Mouse (Mus musculus) liver, embryonic 13.5 days (tissue): ENCODE measurements around the gene Tmem39a. TPM values are rescaled to one million over a fixed set of nuclear protein-coding genes. Genes with fewer than 3 reads are reported as not detected.

Experiments used
- ATAC-seq: fragments of 200-750 bp; cut with Nextera tagmentation; 2 replicates; pipeline ENCODE4 v1.8.0; 2017; ENCODE audit warnings: low read depth, mild to moderate bottlenecking, moderate number of reproducible peaks, moderate library complexity
- DNase-seq: peaks from one replicate; pipeline ENCODE4 v3.0.0; 2022
- H3K27ac ChIP-seq: fragments of 300-500 bp; sonication (generic); 2 replicates; pipeline ENCODE4 v1.5.1; 2015; ENCODE audit warnings: moderate library complexity, mild to moderate bottlenecking, inconsistent platforms
- H3K27me3 ChIP-seq: fragments of 300-500 bp; sonication (generic); 2 replicates; pipeline ENCODE4 v1.6.1; 2015; ENCODE audit warnings: mild to moderate bottlenecking, inconsistent platforms
- H3K36me3 ChIP-seq: fragments of 300-500 bp; sonication (generic); 2 replicates; pipeline ENCODE4 v1.6.1; 2015; ENCODE audit warnings: mild to moderate bottlenecking, inconsistent platforms
- H3K4me1 ChIP-seq: fragments of 300-500 bp; sonication (generic); replicated peaks from 2 replicates; pipeline ENCODE4 v1.6.1; 2015; ENCODE audit warnings: inconsistent platforms
- H3K4me2 ChIP-seq: fragments of 300-500 bp; sonication (generic); 2 replicates; pipeline ENCODE4 v1.6.1; 2015; ENCODE audit warnings: inconsistent platforms, mild to moderate bottlenecking, moderate library complexity
- H3K4me3 ChIP-seq: fragments of 300-500 bp; sonication (generic); replicated peaks from 2 replicates; pipeline ENCODE4 v1.5.1; 2015; ENCODE audit warnings: mild to moderate bottlenecking, inconsistent platforms
- H3K9ac ChIP-seq: fragments of 300-500 bp; sonication (generic); 2 replicates; pipeline ENCODE4 v1.6.1; 2015; ENCODE audit warnings: mild to moderate bottlenecking, inconsistent platforms
- H3K9me3 ChIP-seq: fragments of 300-500 bp; sonication (generic); replicated peaks from 2 replicates; pipeline ENCODE4 v1.6.1; 2016; ENCODE audit warnings: inconsistent platforms
- WGBS: fragments of 180-500 bp; shearing (Covaris S2); methylation state at CpG from one replicate; pipeline ENCODE4 v1.1.7; 2015; ENCODE audit not compliant: insufficient replicate concordance; 5-methylcytosine and 5-hydroxymethylcytosine counted together
- polyA plus RNA-seq: library from polyadenylated mRNA; unstranded; fragments of >200 nt; fragmentation: Nextera tagmentation; extraction: Ambion mirVana; gene quantifications from 2 replicates; pipeline ENCODE4 v1.2.1, GENCODE M21; 2015

Gene Tmem39a
- polyA plus RNA-seq, 1 experiment from 2014 or later = 33.8 TPM

- ATAC-seq (no peak), DNase-seq (no peak)
- no peak overlapping the region for H3K27ac ChIP-seq
- no peaks in the 10 kb centered on the region for H3K27me3 ChIP-seq
- H3K9ac ChIP-seq = no peak overlapping the region
- WGBS = 74% methylated on average over 3 of the region's 3 CpGs
- H3K4me1 ChIP-seq = no peaks in the 10 kb centered on the region
- no peak overlapping the region for H3K4me2 ChIP-seq
- no peak overlapping the region for H3K4me3 ChIP-seq
- no peaks in the 10 kb centered on the region for H3K9me3 ChIP-seq
- H3K36me3 ChIP-seq = peaks cover 57% of the 10 kb centered on the region
These were observed 33.0 kb downstream of the Tmem39a start for GRCm38 (mm10) chr16:38591506-38591905.

DNA sequence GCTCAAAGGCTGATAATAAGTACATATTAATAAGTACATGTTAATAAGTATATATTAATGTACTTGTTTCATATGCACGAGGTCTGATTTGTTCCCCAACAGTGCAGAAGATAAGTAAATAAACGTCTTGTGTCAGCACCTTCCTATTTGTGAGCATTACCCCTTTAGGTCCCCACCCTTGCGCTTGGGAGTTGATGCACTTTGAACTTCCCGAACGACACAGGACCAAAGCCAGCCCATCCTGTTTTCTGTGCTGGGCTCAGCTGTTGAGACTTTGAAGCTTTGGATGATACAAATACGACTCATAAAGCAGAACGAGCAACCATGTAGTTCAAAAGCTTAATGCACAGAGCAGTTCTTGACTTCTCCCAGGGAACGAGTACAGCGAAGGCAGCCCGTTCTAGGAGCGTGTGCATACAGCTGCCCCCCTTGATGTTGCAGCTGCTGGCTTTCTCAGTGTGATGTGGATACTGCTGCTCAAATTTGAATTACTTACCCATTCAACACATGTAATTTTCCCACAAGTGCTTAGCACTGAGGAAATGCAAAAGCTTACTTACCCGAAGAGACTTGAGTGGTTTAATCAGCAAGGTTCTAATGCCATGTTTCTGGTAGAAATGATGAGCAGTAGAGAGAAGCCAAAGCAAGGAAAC, 33.7 kb downstream of the Tmem39a start:
- WGBS = 80% methylated on average over 12 of the region's 12 CpGs
- no peaks in the 10 kb centered on the region for H3K4me1 ChIP-seq
- H3K9ac ChIP-seq = no peak overlapping the region
- H3K9me3 ChIP-seq = no peaks in the 10 kb centered on the region
- H3K4me3 ChIP-seq = no peak overlapping the region
- H3K36me3 ChIP-seq = peaks cover 51% of the 10 kb centered on the region
- no peak overlapping the region for H3K4me2 ChIP-seq
- no peaks in the 10 kb centered on the region for H3K27me3 ChIP-seq
- ATAC-seq = no peak
- DNase-seq = no peak
- H3K27ac ChIP-seq = no peak overlapping the region

DNA sequence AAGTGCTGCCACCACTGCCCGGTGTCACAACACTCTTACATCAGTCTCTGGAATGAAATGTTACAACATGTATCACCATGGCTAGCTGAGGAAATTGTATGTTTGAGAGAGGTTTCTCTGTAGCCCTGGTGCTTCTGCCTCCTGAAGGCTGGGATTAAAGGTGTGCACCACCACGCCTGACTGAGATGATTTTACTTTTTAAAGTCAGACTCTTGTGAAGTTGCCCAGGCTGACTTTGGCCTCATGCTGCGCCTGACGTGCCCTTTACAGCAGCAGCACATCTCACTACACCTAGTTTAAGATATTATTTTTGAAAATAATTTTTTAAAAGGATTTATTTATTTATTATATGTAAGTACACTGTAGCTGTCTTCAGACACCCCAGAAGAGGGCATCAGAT, 34.4 kb downstream of the Tmem39a start:
- WGBS = 83% methylated on average over 4 of the region's 4 CpGs
- DNase-seq (no peak), ATAC-seq (no peak)
- Histone ChIP-seq H3K27ac (no peak overlapping the region), H3K27me3 (no peaks in the 10 kb centered on the region), H3K4me1 (no peaks in the 10 kb centered on the region), H3K9ac (no peak overlapping the region), H3K4me2 (no peak overlapping the region), H3K4me3 (no peak overlapping the region), H3K36me3 (peaks cover 43% of the 10 kb centered on the region), H3K9me3 (no peaks in the 10 kb centered on the region)

- ATAC-seq = no peak
- H3K4me2 ChIP-seq = no peak overlapping the region
These were observed 35.9 kb downstream of the Tmem39a start for GRCm38 (mm10) chr16:38594435-38594834.

GRCm38 (mm10) chr16:38596099-38596498, 37.6 kb downstream of the Tmem39a start:
- H3K36me3 ChIP-seq = peaks cover 19% of the 10 kb centered on the region
- no peak overlapping the region for H3K27ac ChIP-seq
- no peaks in the 10 kb centered on the region for H3K9me3 ChIP-seq
- 75% methylated on average over 2 of the region's 2 CpGs for WGBS
- DNase-seq (no peak), ATAC-seq (no peak)
- no peaks in the 10 kb centered on the region for H3K27me3 ChIP-seq
- H3K4me1 ChIP-seq = no peaks in the 10 kb centered on the region
- H3K4me3 ChIP-seq = no peak overlapping the region
- no peak overlapping the region for H3K9ac ChIP-seq
- no peak overlapping the region for H3K4me2 ChIP-seq

More at GRCm38 (mm10) chr16:38594435-38594834, 35.9 kb downstream of the Tmem39a start:
- Histone ChIP-seq H3K9ac (no peak overlapping the region), H3K4me1 (no peaks in the 10 kb centered on the region), H3K4me3 (no peak overlapping the region), H3K27me3 (no peaks in the 10 kb centered on the region), H3K36me3 (peaks cover 29% of the 10 kb centered on the region), H3K9me3 (no peaks in the 10 kb centered on the region), H3K27ac (no peak overlapping the region)
- 68% methylated on average over 1 of the region's 1 CpGs for WGBS
- no peak for DNase-seq

- H3K9ac ChIP-seq = no peak overlapping the region
- H3K4me2 ChIP-seq = no peak overlapping the region
- no peaks in the 10 kb centered on the region for H3K27me3 ChIP-seq
- DNase-seq = no peak
- H3K36me3 ChIP-seq = peaks cover 14% of the 10 kb centered on the region
- no peaks in the 10 kb centered on the region for H3K9me3 ChIP-seq
- no peak overlapping the region for H3K27ac ChIP-seq
- no peaks in the 10 kb centered on the region for H3K4me1 ChIP-seq
- no peak overlapping the region for H3K4me3 ChIP-seq
- ATAC-seq = no peak
- 64% methylated on average over 2 of the region's 2 CpGs for WGBS
These were observed 38.2 kb downstream of the Tmem39a start for GRCm38 (mm10) chr16:38596651-38597050.

GRCm38 (mm10) chr16:38598986-38599680, 40.6 kb downstream of the Tmem39a start:
- no peak for DNase-seq
- ATAC-seq = no peak
- no peaks in the 10 kb centered on the region for H3K27me3 ChIP-seq
- no peak overlapping the region for H3K9ac ChIP-seq
- no peak overlapping the region for H3K4me2 ChIP-seq
- WGBS = 56% methylated on average over 11 of the region's 11 CpGs
- H3K4me3 ChIP-seq = no peak overlapping the region
- no peaks in the 10 kb centered on the region for H3K36me3 ChIP-seq
- H3K27ac ChIP-seq = no peak overlapping the region
- H3K4me1 ChIP-seq = no peaks in the 10 kb centered on the region
- H3K9me3 ChIP-seq = no peaks in the 10 kb centered on the region

DNA sequence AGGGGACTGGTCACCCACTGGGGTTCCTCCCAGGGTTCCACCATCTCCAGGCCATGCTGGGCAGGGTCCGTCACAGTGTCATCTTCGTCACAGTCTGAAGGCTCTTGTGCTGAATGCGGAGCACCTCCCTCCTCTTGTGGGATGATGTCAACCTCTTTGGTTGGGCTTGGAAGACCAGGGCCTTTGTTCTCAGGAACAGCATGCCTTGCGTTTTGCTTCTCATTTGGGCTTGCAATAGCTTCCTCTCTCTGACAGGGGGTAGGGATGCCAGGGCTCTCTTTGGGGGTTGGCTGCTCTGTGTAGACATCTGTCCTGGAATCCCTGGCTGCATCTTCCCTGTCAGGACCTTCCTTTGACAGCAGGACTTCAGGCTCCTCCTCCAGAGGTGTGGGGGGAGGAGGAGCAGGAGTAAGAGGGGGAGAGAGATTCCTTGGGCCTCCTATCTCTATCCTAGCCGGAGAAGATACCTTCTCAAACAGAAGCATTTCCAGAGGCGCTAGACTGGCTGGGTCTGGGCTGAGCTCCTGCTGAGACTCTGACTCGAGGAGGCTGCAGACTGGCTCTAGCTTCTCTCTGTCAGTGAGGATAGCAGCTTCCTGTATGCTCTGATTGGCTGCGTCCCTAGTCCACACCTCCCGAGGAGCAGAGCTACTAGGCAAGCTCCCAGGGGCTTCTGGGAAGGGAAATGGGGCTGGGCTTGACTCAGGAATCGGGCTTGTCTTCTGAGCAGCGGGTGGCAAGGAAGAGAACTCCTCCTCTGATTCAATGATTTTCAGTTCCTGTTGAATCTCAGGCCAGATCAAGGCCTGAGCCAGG, 44.7 kb downstream of the Tmem39a start:
- WGBS = 40% methylated on average over 11 of the region's 11 CpGs
- H3K4me2 ChIP-seq = peak overlapping the region; percentile 8; the same call in 1 of the 2 replicates
- H3K9ac ChIP-seq = no peak overlapping the region
- no peaks in the 10 kb centered on the region for H3K27me3 ChIP-seq
- no peak overlapping the region for H3K27ac ChIP-seq
- no peaks in the 10 kb centered on the region for H3K4me1 ChIP-seq
- ATAC-seq = 0 out of 2 replicates have a peak, but pooled peaks have one; percentile 50
- no peak overlapping the region for H3K4me3 ChIP-seq
- H3K9me3 ChIP-seq = no peaks in the 10 kb centered on the region
- no peak for DNase-seq
- H3K36me3 ChIP-seq = no peaks in the 10 kb centered on the region

GRCm38 (mm10) chr16:38606509-38606908, 48.0 kb downstream of the Tmem39a start:
- Histone ChIP-seq H3K9me3 (0 out of 2 replicates have a peak, but pooled peaks cover 2% of the 10 kb centered on the region), H3K9ac (no peak overlapping the region), H3K4me2 (no peak overlapping the region), H3K4me1 (no peaks in the 10 kb centered on the region), H3K4me3 (no peak overlapping the region), H3K27me3 (no peaks in the 10 kb centered on the region), H3K36me3 (peaks cover 5% of the 10 kb centered on the region; the same call in 1 of the 2 replicates), H3K27ac (no peak overlapping the region)
- DNase-seq (no peak), ATAC-seq (no peak)
- 61% methylated on average over 7 of the region's 7 CpGs for WGBS

GRCm38 (mm10) chr16:38608687-38609086, 50.2 kb downstream of the Tmem39a start:
- H3K36me3 ChIP-seq = peaks cover 5% of the 10 kb centered on the region; the same call in 1 of the 2 replicates
- H3K4me2 ChIP-seq = no peak overlapping the region
- no peaks in the 10 kb centered on the region for H3K27me3 ChIP-seq
- H3K9me3 ChIP-seq = 0 out of 2 replicates have a peak, but pooled peaks cover 2% of the 10 kb centered on the region
- ATAC-seq (no peak), DNase-seq (no peak)
- no peak overlapping the region for H3K9ac ChIP-seq
- no peak overlapping the region for H3K4me3 ChIP-seq
- 69% methylated on average over 12 of the region's 12 CpGs for WGBS
- H3K27ac ChIP-seq = no peak overlapping the region
- H3K4me1 ChIP-seq = no peaks in the 10 kb centered on the region

DNA sequence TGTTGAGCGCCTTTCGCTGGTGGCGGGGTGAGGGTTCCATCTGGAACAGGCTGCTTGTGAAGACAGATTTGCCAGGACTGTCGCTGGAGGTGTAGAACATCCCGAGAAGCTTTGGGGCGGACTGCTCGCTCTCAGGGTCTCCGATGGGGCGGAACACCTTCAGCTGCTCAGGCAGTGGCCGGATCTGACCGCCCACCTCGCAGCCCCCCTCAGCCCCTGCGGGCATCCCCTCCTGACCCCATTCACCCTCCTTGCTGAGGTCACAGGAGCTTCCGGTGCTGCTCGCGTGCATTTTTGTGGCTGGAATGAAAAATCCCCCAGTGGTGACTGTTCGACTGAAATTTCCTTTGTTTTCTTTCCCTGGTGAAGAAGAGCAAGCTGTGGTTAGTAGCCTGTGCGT, 50.6 kb downstream of the Tmem39a start:
- Histone ChIP-seq H3K9ac (no peak overlapping the region), H3K27me3 (no peaks in the 10 kb centered on the region), H3K36me3 (peaks cover 5% of the 10 kb centered on the region; the same call in 1 of the 2 replicates), H3K4me1 (no peaks in the 10 kb centered on the region), H3K4me2 (no peak overlapping the region), H3K4me3 (no peak overlapping the region), H3K9me3 (0 out of 2 replicates have a peak, but pooled peaks cover 2% of the 10 kb centered on the region), H3K27ac (no peak overlapping the region)
- DNase-seq = no peak
- no peak for ATAC-seq
- WGBS = 66% methylated on average over 18 of the region's 18 CpGs
